Mouse (Mus musculus) left cerebral cortex, adult 2 months (tissue): ENCODE data around the gene Olfr543. TPM values are rescaled to one million over a fixed set of nuclear protein-coding genes. Genes with fewer than 3 reads are reported as not detected.

Source experiments
- DNase-seq, 2 experiments: peaks; one replicate each; pipeline ENCODE4 v3.0.0; 2021 to 2022; ENCODE audit warnings: low spot score in 2 of 2, mixed read lengths in 1 of 2; ENCODE audit errors: extremely low spot score in 1 of 2
- H3K27ac ChIP-seq: fragments of 200-600 bp; 2 replicates; pipeline ENCODE4 v1.8.1; 2022
- H3K4me3 ChIP-seq: fragments of 200-600 bp; 2 replicates; pipeline ENCODE4 v1.8.1; 2022
- CTCF ChIP-seq: fragments of 200-600 bp; IDR thresholded peaks from 2 replicates; pipeline ENCODE4 v1.8.1; 2022; ENCODE audit warnings: antibody characterized with exemption, mild to moderate bottlenecking, moderate library complexity
- intact Hi-C: fragments of 180-260 bp; cut with DNase I; formaldehyde crosslinking; loops from one replicate; pipeline ENCODE4 v1.15.1; 2025
- total RNA-seq, 2 experiments: library from RNA; stranded (reverse); gene quantifications; 2 replicates each; pipeline ENCODE4 v1.2.3; 2021

The Olfr543 gene
- total RNA-seq, 2 experiments from 2014 or later = not detected

DNA sequence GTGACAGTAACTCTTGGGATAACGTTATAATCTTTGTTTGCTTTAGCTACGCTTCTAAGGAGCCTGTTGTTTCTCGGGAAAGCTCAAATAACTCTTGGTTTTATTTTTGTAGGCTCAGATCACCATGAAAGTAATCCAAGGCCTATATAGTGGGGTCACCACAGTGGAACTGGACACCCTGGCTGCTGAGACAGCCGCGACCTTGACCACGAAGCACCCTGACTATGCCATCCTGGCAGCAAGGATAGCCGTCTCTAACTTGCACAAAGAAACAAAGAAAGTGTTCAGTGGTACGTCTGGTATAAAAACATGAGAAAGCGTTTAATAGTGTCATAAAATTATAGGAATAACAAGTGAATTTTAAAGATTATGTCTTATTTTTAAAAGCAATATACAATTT is 35.0 kb downstream of the Olfr543 start:
- intact Hi-C loops = no loop called here
- H3K27ac ChIP-seq = no peak overlapping the region
- DNase-seq = no peak
- no peak overlapping the region for H3K4me3 ChIP-seq
- no peak for TF ChIP-seq CTCF

DNA sequence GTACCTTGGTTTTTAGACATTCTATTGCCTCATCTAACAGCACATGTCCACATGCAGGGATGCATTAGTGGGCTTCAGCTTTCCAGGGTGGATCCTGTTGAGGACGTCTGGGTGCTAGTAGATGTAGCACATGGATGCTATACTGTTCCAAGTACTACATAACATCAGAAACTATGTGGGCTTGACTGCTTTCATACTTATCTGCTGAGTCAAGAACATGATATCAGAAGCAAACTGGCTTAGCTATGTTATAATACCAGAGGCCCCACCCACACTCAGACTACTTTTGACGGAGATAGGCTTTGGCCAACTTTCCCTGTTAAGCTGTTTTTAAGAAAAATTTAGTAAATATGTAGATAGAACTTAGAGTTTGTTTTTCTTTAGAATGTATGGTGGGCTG is 37.2 kb downstream of the Olfr543 start:
- Histone ChIP-seq H3K27ac (no peak overlapping the region), H3K4me3 (no peak overlapping the region)
- no peak for TF ChIP-seq CTCF
- intact Hi-C loops = no loop called here
- DNase-seq = no peak

DNA sequence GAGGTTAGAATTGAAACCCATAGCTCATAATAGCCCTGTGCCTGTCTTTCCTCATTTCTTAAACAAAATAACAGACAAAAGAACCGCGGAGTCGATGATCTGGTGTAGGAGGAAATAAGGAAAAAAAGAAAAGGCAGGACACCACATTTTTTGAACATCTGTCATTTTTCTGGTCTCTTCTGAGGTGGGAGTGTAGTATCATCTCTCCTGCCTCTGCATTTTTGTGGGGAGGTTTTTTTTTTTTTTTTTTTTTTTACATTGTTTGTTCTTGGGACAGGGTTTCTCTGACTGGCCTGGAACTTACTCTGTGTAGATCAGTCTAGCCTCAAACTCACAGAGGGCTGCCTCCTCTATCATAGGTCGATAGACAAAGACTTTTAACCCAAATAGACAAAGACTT is 39.0 kb downstream of the Olfr543 start:
- no peak for DNase-seq
- H3K4me3 ChIP-seq = peak overlapping the region; percentile 76
- H3K27ac ChIP-seq = no peak overlapping the region
- intact Hi-C loops = no loop called here
- TF ChIP-seq CTCF = no peak

DNA sequence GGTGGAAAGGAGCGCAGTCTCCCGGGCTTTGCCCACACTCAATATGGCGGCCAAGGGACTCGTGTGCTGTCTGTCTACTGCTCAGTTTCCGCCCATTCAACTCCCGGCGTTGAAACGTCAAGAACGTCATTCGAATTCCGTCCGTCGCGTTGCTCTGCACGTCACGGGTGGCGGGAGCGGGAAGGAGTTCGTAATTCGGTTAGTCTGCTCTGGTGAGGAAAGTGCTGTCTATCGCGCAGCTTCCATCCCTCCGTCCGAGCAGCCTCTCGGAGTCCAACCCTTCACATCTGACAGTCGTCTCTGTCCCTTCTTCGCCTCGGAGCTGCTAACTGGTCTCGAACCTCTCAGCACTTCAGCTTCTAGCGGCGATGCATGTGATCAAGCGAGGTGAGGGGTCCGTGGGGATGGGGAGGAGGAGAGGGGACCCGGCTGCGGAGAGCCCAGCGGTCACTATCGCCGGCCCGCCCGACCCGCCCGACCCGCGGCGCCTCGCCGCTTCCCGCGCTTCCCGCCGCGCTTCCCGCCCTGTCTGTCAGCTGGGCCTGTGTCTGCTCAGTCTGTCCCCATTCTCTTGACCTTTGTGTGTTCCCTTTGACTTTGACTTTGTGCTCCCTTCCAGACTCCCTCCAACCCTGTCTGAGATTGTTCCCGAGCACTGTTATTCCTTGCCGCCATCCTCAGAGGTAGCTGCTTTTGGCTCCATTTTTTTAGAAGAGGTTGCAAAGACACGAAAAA is 39.7 kb downstream of the Olfr543 start, which contains the start of gene Rrm1:
Gene Rrm1 (plus strand): TSS at position 39 of the 735 bp plus-strand sequence.
- intact Hi-C loops = no loop called here
- peak within 1 kb of the TSS; percentile 17; the same call in 1 of the 2 replicates for H3K27ac ChIP-seq
- peak within 1 kb of the TSS; percentile 76 for H3K4me3 ChIP-seq
- DNase-seq = peak; percentile 95 to 96
- TF ChIP-seq CTCF = no peak

DNA sequence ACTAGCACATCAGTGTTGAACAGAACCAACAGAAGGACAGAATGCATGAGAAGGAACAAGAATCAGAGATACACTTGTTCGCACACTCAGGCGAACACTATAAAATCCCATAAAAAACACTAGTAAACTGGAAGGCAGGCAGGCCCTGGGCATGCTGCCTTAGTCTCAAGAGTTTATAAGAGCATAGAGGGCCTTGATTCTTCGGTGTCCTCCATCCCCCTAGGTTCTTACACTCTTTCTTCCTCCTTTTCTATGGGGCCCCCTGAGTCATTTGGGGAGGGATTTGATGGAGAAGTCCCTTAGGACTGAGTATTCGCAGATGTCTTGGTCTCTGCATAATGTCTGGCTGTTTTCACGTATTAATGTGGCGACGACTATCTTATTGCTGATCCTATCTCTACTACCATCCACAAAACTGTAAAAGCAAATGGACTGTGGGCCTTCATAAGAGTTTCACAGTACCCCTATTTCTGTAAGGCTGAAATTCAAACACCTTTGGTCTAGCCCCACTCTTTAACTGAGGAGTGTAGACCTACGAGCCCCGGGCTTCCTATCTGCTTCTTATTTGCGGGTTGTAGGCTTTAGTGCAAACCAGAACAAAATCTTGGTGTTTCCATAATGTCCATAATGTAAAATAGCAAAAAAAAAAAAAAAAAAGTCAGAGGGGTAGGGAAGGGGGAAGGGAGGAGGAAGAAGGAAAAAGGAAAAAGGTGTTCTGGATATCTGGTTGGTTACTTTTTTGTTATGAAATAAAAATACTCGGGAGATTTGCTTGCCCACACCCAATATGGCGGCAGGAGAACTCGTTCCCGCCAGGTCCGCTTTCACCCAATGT is 40.4 kb downstream of the Olfr543 start:
- intact Hi-C loops = no loop called here
- H3K27ac ChIP-seq = peak overlapping the region; percentile 17; the same call in 1 of the 2 replicates

DNA sequence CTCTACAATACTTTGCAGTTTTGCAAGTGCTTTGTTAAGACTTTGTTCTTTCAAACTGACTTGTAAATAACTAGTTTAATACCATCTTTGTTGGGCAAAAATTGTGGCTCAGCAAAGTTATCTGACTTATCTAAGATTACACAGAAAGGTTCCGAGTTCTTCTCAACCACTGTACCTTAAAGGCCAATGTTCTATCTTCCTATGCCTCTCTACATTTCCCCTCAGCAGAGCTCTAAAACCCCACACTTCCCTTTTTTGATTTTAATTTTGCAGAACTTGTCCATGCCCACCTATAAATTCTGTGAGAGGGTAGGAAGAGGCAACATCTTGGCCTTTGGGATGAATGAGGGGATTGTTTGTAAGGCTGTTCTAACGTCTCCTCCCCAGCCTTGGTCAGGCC is 47.1 kb downstream of the Olfr543 start:
- intact Hi-C loops = no loop called here
- Histone ChIP-seq H3K27ac (no peak overlapping the region), H3K4me3 (no peak overlapping the region)
- no peak for TF ChIP-seq CTCF
- no peak for DNase-seq

More for the DNA sequence above, 40.4 kb downstream of the Olfr543 start:
- TF ChIP-seq CTCF = no peak
- no peak for DNase-seq
- H3K4me3 ChIP-seq = peak overlapping the region; percentile 76

Other genes starting within 250 kb of the Olfr543 start
- 10 to 100 TPM; 19.2 to 21.7 TPM for gene Rhog, start 225.6 kb downstream of the Olfr543 start, total RNA-seq
- gene Stim1, start 213.9 kb downstream of the Olfr543 start, total RNA-seq = 10 to 100 TPM; 79.9 to 85.5 TPM
- gene Rrm1, start 40.0 kb downstream of the Olfr543 start, total RNA-seq = 10 to 100 TPM; 10.4 to 12.3 TPM
- not detected for gene Olfr544, start 6.6 kb upstream of the Olfr543 start, total RNA-seq
- gene Olfr545, start 17.9 kb upstream of the Olfr543 start, total RNA-seq = not detected
- not detected for gene Olfr547, start 53.1 kb upstream of the Olfr543 start, total RNA-seq
- gene Olfr548-ps1, start 59.2 kb upstream of the Olfr543 start, total RNA-seq = not detected
- not detected for gene Olfr549, start 68.2 kb upstream of the Olfr543 start, total RNA-seq
- gene Trim21, start 83.8 kb upstream of the Olfr543 start, total RNA-seq = 1 to 10 TPM; 2.7 to 4.0 TPM
- under 1 TPM; 0.25 to 0.42 TPM for gene Olfr550, start 89.8 kb upstream of the Olfr543 start, total RNA-seq
- gene Olfr551, start 110.2 kb upstream of the Olfr543 start, total RNA-seq = not detected
- under 1 TPM in 1 of 2 experiments, not detected in 1; 0.07 TPM for gene Olfr552, start 116.1 kb upstream of the Olfr543 start, total RNA-seq
- gene Olfr553, start 136.5 kb upstream of the Olfr543 start, total RNA-seq = not detected
- gene Olfr554, start 156.8 kb upstream of the Olfr543 start, total RNA-seq = not detected
- gene Olfr555, start 177.1 kb upstream of the Olfr543 start, total RNA-seq = not detected
- gene Olfr556, start 183.2 kb upstream of the Olfr543 start, total RNA-seq = not detected
- 1 to 10 TPM; 4.9 to 6.2 TPM for gene Trim68, start 205.6 kb upstream of the Olfr543 start, total RNA-seq
- under 1 TPM in 1 of 2 experiments, not detected in 1; 0.21 TPM for gene Olfr557, start 214.2 kb upstream of the Olfr543 start, total RNA-seq
- under 1 TPM; 0.21 to 0.25 TPM for gene Olfr558, start 220.5 kb upstream of the Olfr543 start, total RNA-seq
- gene Olfr33, start 237.4 kb upstream of the Olfr543 start, total RNA-seq = not detected
- not detected for gene Olfr559, start 245.8 kb upstream of the Olfr543 start, total RNA-seq